In genomic region chr14:25370306-25371020, GRCm38 (mm10) we compare ENCODE assay signal across 11 mouse cellular contexts.
DNase-seq lines count a peak whose midpoint lies in the region; ATAC-seq and TF ChIP-seq lines count a peak whose summit lies in the region.
"Had no signal": no experiment of that assay in that cellular context is flagged by ENCODE, and none has a peak within 500 bp of the region (broad histone marks: within the 10 kb centered on the region; RNA-seq: fewer than 3 reads in every experiment).

No protein-coding gene starts in this region.

- intact Hi-C loops in gastrocnemius, postnatal 36 days (cut with DNase I) = loop anchor here (1.0 kb wide), 1 partner anchor 89 kb away; the partner anchor contains the start of gene Zmiz1

- no peak overlapping the region for H3K9ac ChIP-seq in lung, embryonic 15.5 days
- H3K9ac ChIP-seq in heart, postnatal 0 days (replicated peaks; ENCODE audit: low read depth, low read length) = no peak overlapping the region
- H3K9ac ChIP-seq in midbrain, postnatal 0 days (replicated peaks; ENCODE audit: low read length, poor library complexity, severe bottlenecking) = no peak overlapping the region

- H3K4me3 ChIP-seq in lung, embryonic 15.5 days = no peak overlapping the region
- no peak overlapping the region for H3K4me3 ChIP-seq in lung, adult 2 months (replicated peaks; ENCODE audit: extremely low read depth, low read depth, low read length)
- H3K4me3 ChIP-seq in heart, postnatal 0 days (ENCODE audit: low read depth, low read length) = no peak overlapping the region
- no peak overlapping the region for H3K4me3 ChIP-seq in midbrain, postnatal 0 days (ENCODE audit: low read depth, low read length)

- H3K36me3 ChIP-seq in lung, embryonic 15.5 days = no peaks in the 10 kb centered on the region
- peaks cover 8% of the 10 kb centered on the region; the same call in 1 of the 2 replicates for H3K36me3 ChIP-seq in heart, postnatal 0 days (replicated peaks; ENCODE audit: control insufficient read depth, insufficient read depth, low read length)
- no peaks in the 10 kb centered on the region for H3K36me3 ChIP-seq in midbrain, postnatal 0 days (ENCODE audit: insufficient read depth, low read length)

- WGBS in lung, embryonic 15.5 days = 85% methylated on average over 6 of the region's 6 CpGs
- WGBS in lung, adult 2 months = 93% methylated on average over 6 of the region's 6 CpGs
- 83% methylated on average over 6 of the region's 6 CpGs for WGBS in heart, postnatal 0 days
- 73% methylated on average over 6 of the region's 6 CpGs for WGBS in midbrain, postnatal 0 days

- DNase-seq in lung, adult 2 months = no peak
- DNase-seq in cerebellum, adult 9-11 months = peak; percentile 95
- no peak for DNase-seq in heart, postnatal 0 days (ENCODE audit: low spot score)
- DNase-seq in midbrain, postnatal 0 days (ENCODE audit: low spot score) = peak; percentile 66
- DNase-seq in gastrocnemius, postnatal 36 days = no peak
- no peak for DNase-seq in embryo, embryonic 10.5 days (ENCODE audit: low spot score)
- DNase-seq in adrenal gland, adult 18-20 months (ENCODE audit: low spot score in 2 of 2) = no peak
- DNase-seq: gastrocnemius, postnatal 10 days; layer of hippocampus, adult 9-11 months; right cerebral cortex, adult 18-20 months had no signal

- no peaks in the 10 kb centered on the region for H3K9me3 ChIP-seq in lung, embryonic 15.5 days
- H3K9me3 ChIP-seq in heart, postnatal 0 days (replicated peaks; ENCODE audit: control insufficient read depth, low read length) = no peaks in the 10 kb centered on the region
- H3K9me3 ChIP-seq in midbrain, postnatal 0 days (ENCODE audit: low read length) = no peaks in the 10 kb centered on the region

- peak overlapping the region; percentile 30; the same call in 1 of the 2 replicates for H3K27ac ChIP-seq in lung, embryonic 15.5 days
- H3K27ac ChIP-seq in heart, postnatal 0 days (ENCODE audit: low read depth) = peak overlapping the region; percentile 23; the same call in 1 of the 2 replicates
- H3K27ac ChIP-seq in midbrain, postnatal 0 days (ENCODE audit: low read depth, low read length) = no peak overlapping the region

- no peak overlapping the region for H3K4me2 ChIP-seq in lung, embryonic 15.5 days
- no peak overlapping the region for H3K4me2 ChIP-seq in heart, postnatal 0 days (ENCODE audit: low read depth, low read length)
- no peak overlapping the region for H3K4me2 ChIP-seq in midbrain, postnatal 0 days (ENCODE audit: low read depth, low read length, poor library complexity, severe bottlenecking)

- TF ChIP-seq CTCF in lung, adult 2 months (IDR thresholded peaks at IDR 0.05; ENCODE audit: insufficient read depth, low read length) = no peak
- TF ChIP-seq CTCF in heart, postnatal 0 days (IDR thresholded peaks at IDR 0.05; ENCODE audit: low read depth) = no peak
- TF ChIP-seq CTCF in midbrain, postnatal 0 days (IDR thresholded peaks at IDR 0.05) = no peak

- no peak for TF ChIP-seq POLR2A in lung, adult 2 months (IDR thresholded peaks at IDR 0.05; ENCODE audit: borderline replicate concordance, extremely low read depth, low read depth, low read length)

- ATAC-seq in lung, embryonic 15.5 days (ENCODE audit: borderline replicate concordance, extremely low read depth, low FRiP score, low TSS enrichment) = no peak
- ATAC-seq in heart, postnatal 0 days (ENCODE audit: insufficient read depth, low read depth) = no peak
- ATAC-seq in midbrain, postnatal 0 days (ENCODE audit: low FRiP score) = no peak

- H3K4me1 ChIP-seq in lung, embryonic 15.5 days = peaks cover 18% of the 10 kb centered on the region
- no peaks in the 10 kb centered on the region for H3K4me1 ChIP-seq in lung, adult 2 months (ENCODE audit: control insufficient read depth, insufficient read depth, low read length)
- H3K4me1 ChIP-seq in heart, postnatal 0 days (ENCODE audit: control insufficient read depth, insufficient read depth) = peaks cover 27% of the 10 kb centered on the region
- no peaks in the 10 kb centered on the region for H3K4me1 ChIP-seq in midbrain, postnatal 0 days (ENCODE audit: insufficient read depth, low read length)

- no peak for TF ChIP-seq EP300 in heart, postnatal 0 days (IDR thresholded peaks at IDR 0.05; ENCODE audit: low read depth)

- no peaks in the 10 kb centered on the region for H3K27me3 ChIP-seq in lung, embryonic 15.5 days
- no peaks in the 10 kb centered on the region for H3K27me3 ChIP-seq in heart, postnatal 0 days (ENCODE audit: control insufficient read depth, insufficient read depth, low read length)
- H3K27me3 ChIP-seq in midbrain, postnatal 0 days (ENCODE audit: insufficient read depth, low read length) = no peaks in the 10 kb centered on the region

Comparison
In these comparisons a context has a peak if more than half of its experiments do, and no peak if none do; other contexts are left out.
1. DNase-seq: peak in cerebellum, adult 9-11 months (single experiment) and midbrain, postnatal 0 days (single experiment); none in lung, adult 2 months (single experiment), heart, postnatal 0 days (single experiment), gastrocnemius, postnatal 36 days (0 of 2), embryo, embryonic 10.5 days (single experiment) and adrenal gland, adult 18-20 months (0 of 2).